Comparison of ENCODE assay signal across 21 mouse cellular contexts in the genomic region with DNA sequence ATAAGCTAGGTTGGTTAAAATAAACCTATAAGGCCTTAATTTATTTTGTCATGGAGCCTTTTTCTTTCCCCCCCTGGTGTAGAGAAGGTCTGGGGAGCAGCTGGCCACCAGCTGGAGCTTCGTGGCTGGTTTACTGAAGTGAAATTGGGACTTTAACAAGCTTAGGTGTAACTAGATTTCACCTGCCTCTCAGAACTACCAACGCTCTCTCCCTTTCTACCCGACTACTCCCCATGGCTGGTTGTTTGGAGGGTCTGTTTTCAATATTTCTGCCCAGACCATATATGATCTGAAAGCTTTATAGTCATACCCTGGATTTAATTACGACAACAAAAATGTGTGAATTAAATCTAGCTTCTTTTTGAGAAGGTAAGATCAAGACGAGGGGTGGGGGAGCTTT.
"Had no signal": no experiment of that assay in that cellular context is flagged by ENCODE, and none has a peak within 500 bp of the region (broad histone marks: within the 10 kb centered on the region; RNA-seq: fewer than 3 reads in every experiment).

No protein-coding gene starts in this region.

- DNase-seq: kidney, adult 2 months; kidney, postnatal 25 days; layer of hippocampus, adult 9-11 months; left cerebral cortex, postnatal 4 days; liver; lung, adult 18-20 months; lung, postnatal 14 days; lung, postnatal 4 days; retina, postnatal 1 day; right cerebral cortex, postnatal 25 days; spleen, adult 18-20 months; thymus, postnatal 25 days had no signal

- H3K27me3 ChIP-seq: liver, embryonic 12.5 days; liver, embryonic 15.5 days; midbrain, embryonic 12.5 days; neural tube, embryonic 13.5 days; stomach, embryonic 15.5 days had no signal

- H3K4me2 ChIP-seq: liver, embryonic 12.5 days; liver, embryonic 15.5 days; midbrain, embryonic 12.5 days; neural tube, embryonic 13.5 days; stomach, embryonic 15.5 days had no signal

- H3K4me3 ChIP-seq: layer of hippocampus, adult 2 months; liver, embryonic 12.5 days; liver, embryonic 15.5 days; midbrain, embryonic 12.5 days; myocyte; neural tube, embryonic 13.5 days; stomach, embryonic 15.5 days had no signal

- ATAC-seq: intestine, embryonic 16.5 days; liver, embryonic 12.5 days; midbrain, embryonic 16.5 days had no signal

- H3K4me1 ChIP-seq: liver, embryonic 12.5 days; liver, embryonic 15.5 days; midbrain, embryonic 12.5 days; stomach, embryonic 15.5 days had no signal

- H3K9ac ChIP-seq: liver, embryonic 12.5 days; liver, embryonic 15.5 days; midbrain, embryonic 12.5 days; neural tube, embryonic 13.5 days; stomach, embryonic 15.5 days had no signal

- H3K36me3 ChIP-seq: liver, embryonic 12.5 days; liver, embryonic 15.5 days; midbrain, embryonic 12.5 days; neural tube, embryonic 13.5 days; stomach, embryonic 15.5 days had no signal

- H3K27ac ChIP-seq: layer of hippocampus, adult 2 months; liver, embryonic 12.5 days; liver, embryonic 15.5 days; midbrain, embryonic 12.5 days; neural tube, embryonic 13.5 days; stomach, embryonic 15.5 days had no signal

- H3K9me3 ChIP-seq: liver, embryonic 12.5 days; liver, embryonic 15.5 days; midbrain, embryonic 12.5 days; neural tube, embryonic 13.5 days; stomach, embryonic 15.5 days had no signal
